Mouse (Mus musculus): ENCODE data around the gene Med20. TPM values are rescaled to one million over a fixed set of nuclear protein-coding genes. Genes with fewer than 3 reads are reported as not detected.
"Not testable (repeated sequence)": the region's sequence is repeated elsewhere in the genome, so short reads cannot be mapped to it uniquely, and the experiment has no call there.

Gene Med20
- polyA plus RNA-seq, 1 experiment from 2014 or later, result 51.6 TPM

- no peak overlapping the region for H3K27ac ChIP-seq (ENCODE audit: low read length)
- no peak for ATAC-seq (ENCODE audit: low read depth)
- no peaks in the 10 kb centered on the region for H3K27me3 ChIP-seq (ENCODE audit: control insufficient read depth, insufficient read depth, low read depth, low read length)
- 93% methylated on average over 9 of the region's 9 CpGs for WGBS
- no peak overlapping the region for H3K4me2 ChIP-seq (ENCODE audit: low read depth, low read length)
- H3K9me3 ChIP-seq (ENCODE audit: control insufficient read depth, low read length), result no peaks in the 10 kb centered on the region
- H3K9ac ChIP-seq (ENCODE audit: low read length), result no peak overlapping the region
- peaks cover 2% of the 10 kb centered on the region for H3K4me1 ChIP-seq (replicated peaks; ENCODE audit: control insufficient read depth, insufficient read depth, low read length)
- peaks cover 36% of the 10 kb centered on the region for H3K36me3 ChIP-seq (ENCODE audit: control insufficient read depth, insufficient read depth, low read length)
- no peak overlapping the region for H3K4me3 ChIP-seq (ENCODE audit: low read length)
These were observed 6.4 kb downstream of the Med20 start for GRCm38 (mm10) chr17:47617605-47618307.

DNA sequence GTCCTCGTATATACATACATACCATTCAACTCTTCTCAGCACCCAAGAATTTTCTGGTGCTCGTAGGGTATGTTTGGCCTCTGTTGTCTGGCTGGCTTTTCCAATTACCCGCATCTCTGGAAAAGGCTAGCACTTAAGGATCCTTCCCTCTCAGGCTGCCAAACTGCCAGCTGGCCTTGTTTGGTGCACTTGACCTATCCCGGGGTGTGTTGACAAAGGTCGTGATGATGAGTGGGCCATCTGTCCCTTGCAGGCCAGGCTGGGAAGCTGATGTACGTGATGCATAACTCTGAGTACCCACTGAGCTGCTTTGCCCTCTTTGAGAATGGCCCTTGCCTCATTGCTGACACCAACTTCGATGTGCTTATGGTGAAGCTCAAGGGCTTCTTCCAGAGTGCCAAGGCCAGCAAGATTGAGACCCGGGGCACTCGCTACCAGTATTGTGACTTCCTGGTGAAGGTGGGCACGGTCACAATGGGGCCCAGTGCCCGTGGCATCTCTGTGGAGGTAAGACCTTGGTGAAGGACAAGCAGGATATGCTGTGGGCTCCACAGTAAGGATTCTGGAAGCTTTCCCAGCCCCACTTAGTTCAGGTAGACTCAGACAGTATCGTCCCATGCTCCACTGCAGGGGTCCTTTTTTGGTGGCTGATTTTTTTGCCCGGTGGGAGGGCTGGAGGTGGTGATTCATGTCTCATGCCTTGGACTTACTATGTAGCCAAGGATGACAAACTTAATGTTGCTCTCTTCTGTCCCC lies 7.4 kb downstream of the Med20 start:
- no peak overlapping the region for H3K9ac ChIP-seq (ENCODE audit: low read length)
- H3K36me3 ChIP-seq (ENCODE audit: control insufficient read depth, insufficient read depth, low read length), result peaks cover 46% of the 10 kb centered on the region
- no peak overlapping the region for H3K4me3 ChIP-seq (ENCODE audit: low read length)
- 84% methylated on average over 13 of the region's 13 CpGs for WGBS
- ATAC-seq (ENCODE audit: low read depth), result no peak
- no peak overlapping the region for H3K27ac ChIP-seq (ENCODE audit: low read length)
- no peaks in the 10 kb centered on the region for H3K27me3 ChIP-seq (ENCODE audit: control insufficient read depth, insufficient read depth, low read depth, low read length)
- no peaks in the 10 kb centered on the region for H3K4me1 ChIP-seq (replicated peaks; ENCODE audit: control insufficient read depth, insufficient read depth, low read length)
- H3K9me3 ChIP-seq (ENCODE audit: control insufficient read depth, low read length), result no peaks in the 10 kb centered on the region
- no peak overlapping the region for H3K4me2 ChIP-seq (ENCODE audit: low read depth, low read length)

DNA sequence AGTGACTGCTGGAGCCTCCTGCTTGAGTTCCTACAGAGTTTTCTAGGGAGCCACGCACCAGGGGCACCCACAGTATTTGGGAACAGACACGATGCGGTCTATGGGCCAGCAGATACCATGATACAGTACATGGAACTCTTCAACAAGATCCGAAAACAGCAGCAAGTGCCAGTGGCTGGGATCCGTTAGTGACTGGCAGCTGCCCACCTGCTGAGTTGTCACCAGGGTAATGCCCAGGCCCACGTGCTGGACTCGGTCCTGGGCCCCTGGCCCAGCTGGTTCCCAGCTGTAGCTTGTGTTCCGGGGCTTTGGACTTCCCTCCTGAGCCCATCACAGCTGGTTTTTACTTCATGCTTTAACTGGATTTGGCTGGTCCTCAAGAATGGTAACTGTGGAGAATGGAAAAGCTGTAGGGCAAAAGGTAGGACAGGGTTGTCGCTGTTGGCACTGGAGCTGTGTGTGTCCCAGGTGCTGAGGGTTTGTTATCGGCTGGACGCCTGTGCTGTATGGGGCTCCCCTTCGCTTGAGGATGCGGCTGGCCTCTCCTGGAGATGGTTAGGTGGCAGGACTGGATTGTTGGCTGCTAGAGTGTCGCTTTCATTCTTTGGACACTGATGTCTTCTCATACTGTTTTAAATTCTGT lies 11.7 kb downstream of the Med20 start:
- no peak overlapping the region for H3K4me2 ChIP-seq (ENCODE audit: low read depth, low read length)
- no peak overlapping the region for H3K27ac ChIP-seq (ENCODE audit: low read length)
- no peak overlapping the region for H3K4me3 ChIP-seq (ENCODE audit: low read length)
- ATAC-seq (ENCODE audit: low read depth), result no peak
- H3K9me3 ChIP-seq (ENCODE audit: control insufficient read depth, low read length), result no peaks in the 10 kb centered on the region
- no peak overlapping the region for H3K9ac ChIP-seq (ENCODE audit: low read length)
- H3K27me3 ChIP-seq (ENCODE audit: control insufficient read depth, insufficient read depth, low read depth, low read length), result no peaks in the 10 kb centered on the region
- H3K36me3 ChIP-seq (ENCODE audit: control insufficient read depth, insufficient read depth, low read length), result peaks cover 40% of the 10 kb centered on the region
- peaks cover 3% of the 10 kb centered on the region for H3K4me1 ChIP-seq (replicated peaks; ENCODE audit: control insufficient read depth, insufficient read depth, low read length)
- WGBS, result 93% methylated on average over 14 of the region's 14 CpGs

DNA sequence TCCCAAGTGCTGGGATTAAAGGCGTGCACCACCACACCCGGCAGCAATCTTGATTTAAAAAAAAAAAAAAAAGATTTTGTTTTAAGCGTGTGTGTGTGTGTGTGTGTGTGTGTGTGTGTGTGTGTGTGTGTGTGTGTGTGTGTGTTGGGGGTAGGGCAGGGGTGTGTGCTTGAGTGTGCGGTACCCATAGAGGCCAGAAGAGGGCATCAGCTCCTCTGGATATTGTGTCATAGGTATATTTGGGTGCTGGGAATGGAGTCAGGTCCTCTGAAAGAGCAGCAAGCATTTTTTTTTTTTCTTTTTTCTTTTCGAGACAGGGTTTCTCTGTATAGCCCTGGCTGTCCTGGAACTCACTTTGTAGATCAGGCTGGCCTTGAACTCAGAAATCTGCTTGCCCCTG lies 13.2 kb downstream of the Med20 start:
- not testable (repeated sequence) for H3K27ac ChIP-seq (ENCODE audit: low read length)
- 95% methylated on average over 4 of the region's 5 CpGs for WGBS
- peaks cover 35% of the 10 kb centered on the region for H3K36me3 ChIP-seq (ENCODE audit: control insufficient read depth, insufficient read depth, low read length)

DNA sequence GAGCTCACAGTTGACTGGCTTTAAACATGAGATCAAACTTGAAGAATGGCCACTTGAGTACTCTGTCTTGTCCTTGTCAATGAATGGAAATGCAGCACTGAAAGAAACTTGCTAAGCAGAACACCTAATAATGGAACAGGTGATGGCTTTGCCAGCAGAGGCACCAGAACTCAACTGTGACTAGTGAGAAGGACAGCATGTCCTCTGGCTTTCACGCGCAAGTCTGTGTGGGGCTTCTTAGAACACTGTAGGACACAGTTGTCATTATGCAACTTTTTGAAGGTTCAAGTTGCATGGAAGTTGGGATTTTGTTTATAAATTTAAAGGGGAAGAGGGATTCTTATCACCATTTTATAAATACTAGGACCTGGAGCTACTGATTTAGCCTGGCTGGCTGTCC lies 13.7 kb downstream of the Med20 start:
- no peak for ATAC-seq (ENCODE audit: low read depth)
- Histone ChIP-seq H3K4me2 (ENCODE audit: low read depth, low read length) (no peak overlapping the region), H3K4me1 (replicated peaks; ENCODE audit: control insufficient read depth, insufficient read depth, low read length) (peaks cover 7% of the 10 kb centered on the region), H3K9me3 (ENCODE audit: control insufficient read depth, low read length) (no peaks in the 10 kb centered on the region), H3K27ac (ENCODE audit: low read length) (no peak overlapping the region), H3K36me3 (ENCODE audit: control insufficient read depth, insufficient read depth, low read length) (peaks cover 30% of the 10 kb centered on the region), H3K27me3 (ENCODE audit: control insufficient read depth, insufficient read depth, low read depth, low read length) (no peaks in the 10 kb centered on the region), H3K9ac (ENCODE audit: low read length) (no peak overlapping the region), H3K4me3 (ENCODE audit: low read length) (no peak overlapping the region)
- 94% methylated on average over 2 of the region's 2 CpGs for WGBS

More for the DNA sequence above, 13.2 kb downstream of the Med20 start:
- not testable (repeated sequence) for H3K9me3 ChIP-seq (ENCODE audit: control insufficient read depth, low read length); H3K9ac ChIP-seq (ENCODE audit: low read length); ATAC-seq (ENCODE audit: low read depth); H3K27me3 ChIP-seq (ENCODE audit: control insufficient read depth, insufficient read depth, low read depth, low read length); H3K4me2 ChIP-seq (ENCODE audit: low read depth, low read length); H3K4me1 ChIP-seq (replicated peaks; ENCODE audit: control insufficient read depth, insufficient read depth, low read length); H3K4me3 ChIP-seq (ENCODE audit: low read length)

GRCm38 (mm10) chr17:47626031-47626430 lies 14.6 kb downstream of the Med20 start:
- 70% methylated on average over 5 of the region's 5 CpGs for WGBS
- ATAC-seq (ENCODE audit: low read depth), result no peak

DNA sequence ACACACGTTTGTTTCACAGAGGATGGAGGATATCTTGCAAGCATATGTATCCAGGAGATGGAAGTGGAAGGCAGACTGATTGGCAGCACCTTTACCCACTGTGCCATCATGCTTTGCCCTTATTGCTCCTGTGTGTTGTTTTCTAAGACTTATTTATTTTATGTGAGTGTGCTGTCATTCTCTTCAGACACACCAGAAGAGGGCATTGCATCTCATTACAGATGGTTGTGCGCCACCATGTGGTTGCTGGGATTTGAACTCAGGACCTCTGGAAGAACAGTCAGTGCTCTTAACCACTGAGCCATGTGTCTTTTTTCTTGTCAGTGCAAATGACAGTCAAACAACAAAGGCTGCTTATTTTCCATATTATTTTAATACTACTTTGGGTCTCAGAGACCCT lies 16.4 kb downstream of the Med20 start:
- H3K27me3 ChIP-seq (ENCODE audit: control insufficient read depth, insufficient read depth, low read depth, low read length), result no peaks in the 10 kb centered on the region
- no peak overlapping the region for H3K9ac ChIP-seq (ENCODE audit: low read length)
- peaks cover 17% of the 10 kb centered on the region for H3K4me1 ChIP-seq (replicated peaks; ENCODE audit: control insufficient read depth, insufficient read depth, low read length)
- peak overlapping the region; percentile 97 for H3K4me2 ChIP-seq (ENCODE audit: low read depth, low read length)
- ATAC-seq (ENCODE audit: low read depth), result no peak
- H3K27ac ChIP-seq (ENCODE audit: low read length), result no peak overlapping the region
- no peaks in the 10 kb centered on the region for H3K9me3 ChIP-seq (ENCODE audit: control insufficient read depth, low read length)
- H3K4me3 ChIP-seq (ENCODE audit: low read length), result no peak overlapping the region; the same call in 1 of the 2 replicates
- peaks cover 18% of the 10 kb centered on the region for H3K36me3 ChIP-seq (ENCODE audit: control insufficient read depth, insufficient read depth, low read length)
- WGBS, result 70% methylated on average over 2 of the region's 2 CpGs

More at GRCm38 (mm10) chr17:47626031-47626430, 14.6 kb downstream of the Med20 start:
- peaks cover 15% of the 10 kb centered on the region for H3K4me1 ChIP-seq (replicated peaks; ENCODE audit: control insufficient read depth, insufficient read depth, low read length)
- H3K4me3 ChIP-seq (ENCODE audit: low read length), result no peak overlapping the region
- H3K4me2 ChIP-seq (ENCODE audit: low read depth, low read length), result no peak overlapping the region
- no peaks in the 10 kb centered on the region for H3K9me3 ChIP-seq (ENCODE audit: control insufficient read depth, low read length)
- H3K36me3 ChIP-seq (ENCODE audit: control insufficient read depth, insufficient read depth, low read length), result peaks cover 25% of the 10 kb centered on the region
- no peaks in the 10 kb centered on the region for H3K27me3 ChIP-seq (ENCODE audit: control insufficient read depth, insufficient read depth, low read depth, low read length)
- H3K9ac ChIP-seq (ENCODE audit: low read length), result no peak overlapping the region
- no peak overlapping the region for H3K27ac ChIP-seq (ENCODE audit: low read length)

DNA sequence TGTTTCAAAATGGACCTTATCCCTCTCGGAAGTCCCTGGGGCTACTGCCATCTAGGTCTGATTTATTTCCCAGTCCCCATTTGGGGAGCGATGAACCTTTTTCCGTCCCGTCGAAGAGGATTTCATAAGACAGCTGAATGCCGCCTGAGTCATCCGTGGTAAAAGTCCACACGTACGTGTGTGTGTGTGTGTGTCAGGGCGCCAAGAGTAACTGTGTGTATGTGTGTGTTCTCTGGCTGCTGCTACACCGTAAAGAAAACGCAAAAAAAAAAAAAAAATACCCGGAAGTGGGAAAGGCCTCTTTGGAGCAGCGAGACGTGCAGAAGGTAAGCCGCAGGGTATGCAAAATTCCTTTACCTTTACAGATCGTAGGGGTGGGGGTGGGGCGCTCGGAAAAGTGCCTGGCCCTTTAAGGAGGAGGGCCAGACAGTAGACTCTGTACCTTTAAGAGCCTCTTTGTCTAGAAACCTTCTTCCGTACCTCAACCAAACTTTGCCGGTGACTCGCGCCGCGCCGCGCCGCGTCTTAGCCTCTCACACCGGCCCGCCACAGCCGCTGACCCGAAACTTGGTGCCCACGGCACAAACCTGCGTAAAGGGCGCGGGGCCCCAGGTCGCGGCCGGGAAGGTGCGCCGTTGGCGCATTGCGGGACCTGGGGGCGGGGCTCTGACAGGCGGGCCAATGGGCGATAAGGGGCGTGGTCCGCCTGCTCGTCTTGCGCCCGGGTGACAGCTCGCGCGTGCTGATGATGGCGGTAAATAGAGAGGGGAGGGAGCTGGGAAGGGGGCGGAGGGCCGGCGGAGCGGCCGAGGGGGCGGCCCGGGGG lies 17.7 kb downstream of the Med20 start:
- H3K9me3 ChIP-seq (ENCODE audit: control insufficient read depth, low read length), result no peaks in the 10 kb centered on the region
- peak; percentile 96 for ATAC-seq (ENCODE audit: low read depth)
- H3K4me1 ChIP-seq (replicated peaks; ENCODE audit: control insufficient read depth, insufficient read depth, low read length), result peaks cover 17% of the 10 kb centered on the region
- H3K4me3 ChIP-seq (ENCODE audit: low read length), result peak overlapping the region; percentile 79
- WGBS, result under 1% methylated on average over 62 of the region's 63 CpGs
- H3K27ac ChIP-seq (ENCODE audit: low read length), result peak overlapping the region; percentile 93
- no peaks in the 10 kb centered on the region for H3K27me3 ChIP-seq (ENCODE audit: control insufficient read depth, insufficient read depth, low read depth, low read length)
- H3K4me2 ChIP-seq (ENCODE audit: low read depth, low read length), result peak overlapping the region; percentile 97
- H3K9ac ChIP-seq (ENCODE audit: low read length), result peak overlapping the region; percentile 79
- H3K36me3 ChIP-seq (ENCODE audit: control insufficient read depth, insufficient read depth, low read length), result peaks cover 6% of the 10 kb centered on the region; the same call in 1 of the 2 replicates
